Mouse (Mus musculus) heart, embryonic 16.5 days (tissue): ENCODE results near the gene Mgll. TPM values are rescaled to one million over a fixed set of nuclear protein-coding genes. Genes with fewer than 3 reads are reported as not detected.

Source experiments
- ATAC-seq: fragments of 200-750 bp; cut with Nextera tagmentation; replicated peaks from 2 replicates; pipeline ENCODE4 v1.8.0; 2017; ENCODE audit warnings: moderate number of reproducible peaks; ENCODE audit not compliant: insufficient read depth, low FRiP score; ENCODE audit errors: extremely low read depth
- H3K27ac ChIP-seq: fragments of 300-500 bp; sonication (generic); 2 replicates; pipeline ENCODE4 v1.5.1; 2014; ENCODE audit warnings: mild to moderate bottlenecking, low read length, control low read depth, moderate library complexity
- H3K27me3 ChIP-seq: fragments of 300-500 bp; sonication (generic); 2 replicates; pipeline ENCODE4 v1.6.1; 2014; ENCODE audit warnings: low read length, mixed read lengths; ENCODE audit not compliant: control insufficient read depth, insufficient read depth
- H3K36me3 ChIP-seq: fragments of 300-500 bp; sonication (generic); 2 replicates; pipeline ENCODE4 v1.6.1; 2014; ENCODE audit not compliant: control insufficient read depth, insufficient read depth
- H3K4me1 ChIP-seq: fragments of 300-500 bp; sonication (generic); 2 replicates; pipeline ENCODE4 v1.6.1; 2014; ENCODE audit warnings: low read length, mixed read lengths; ENCODE audit not compliant: control insufficient read depth, insufficient read depth
- H3K4me2 ChIP-seq: fragments of 300-500 bp; sonication (generic); 2 replicates; pipeline ENCODE4 v1.6.1; 2014; ENCODE audit warnings: low read depth, mild to moderate bottlenecking, control low read depth, low read length
- H3K4me3 ChIP-seq: fragments of 300-500 bp; sonication (generic); 2 replicates; pipeline ENCODE4 v1.5.1; 2014; ENCODE audit warnings: mild to moderate bottlenecking, control low read depth, low read length
- H3K9ac ChIP-seq: fragments of 300-500 bp; sonication (generic); 2 replicates; pipeline ENCODE4 v1.6.1; 2014; ENCODE audit warnings: low read length, control low read depth
- H3K9me3 ChIP-seq: fragments of 300-500 bp; sonication (generic); replicated peaks from 2 replicates; pipeline ENCODE4 v1.6.1; 2016; ENCODE audit warnings: low read length; ENCODE audit not compliant: control insufficient read depth
- WGBS: fragments of 180-500 bp; shearing (Covaris S2); extraction: QIAGEN DNeasy Blood & Tissue Kit; methylation state at CpG from one replicate; pipeline ENCODE4 v1.1.7; 2014; 5-methylcytosine and 5-hydroxymethylcytosine counted together
- polyA plus RNA-seq: library from polyadenylated mRNA; unstranded; fragments of >200 nt; fragmentation: Nextera tagmentation; extraction: Ambion mirVana; gene quantifications from 2 replicates; pipeline ENCODE4 v1.2.1, GENCODE M21; 2015

The Mgll gene
- polyA plus RNA-seq, 1 experiment from 2014 or later = 54.0 TPM

DNA sequence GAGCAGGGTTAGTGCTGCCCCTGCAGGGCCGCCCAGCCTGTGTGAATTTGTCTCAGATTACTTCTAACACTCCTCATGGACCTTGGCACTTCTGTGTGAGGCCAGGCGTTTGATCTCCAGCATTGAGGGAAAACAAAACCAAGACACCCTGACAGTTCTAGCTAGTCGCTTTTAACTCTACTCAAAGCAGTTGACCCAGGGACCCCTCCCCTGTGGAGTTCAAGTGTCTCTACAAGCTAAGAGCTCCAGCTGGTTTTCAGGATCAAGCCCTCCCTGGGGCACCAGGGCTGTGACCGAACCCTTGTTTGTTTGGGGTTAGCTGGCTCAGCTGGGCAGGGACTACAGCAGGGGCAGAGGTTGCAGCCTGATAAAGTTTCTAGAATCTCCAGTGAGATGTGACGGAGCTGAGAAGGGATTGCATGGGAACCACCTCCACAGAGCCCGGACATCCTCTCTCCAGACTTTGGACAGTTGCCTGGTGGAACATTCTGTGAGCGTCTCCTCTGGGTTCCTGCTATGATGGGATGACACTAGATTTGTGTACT lies 68.0 kb downstream of the Mgll start:
- no peak for ATAC-seq

DNA sequence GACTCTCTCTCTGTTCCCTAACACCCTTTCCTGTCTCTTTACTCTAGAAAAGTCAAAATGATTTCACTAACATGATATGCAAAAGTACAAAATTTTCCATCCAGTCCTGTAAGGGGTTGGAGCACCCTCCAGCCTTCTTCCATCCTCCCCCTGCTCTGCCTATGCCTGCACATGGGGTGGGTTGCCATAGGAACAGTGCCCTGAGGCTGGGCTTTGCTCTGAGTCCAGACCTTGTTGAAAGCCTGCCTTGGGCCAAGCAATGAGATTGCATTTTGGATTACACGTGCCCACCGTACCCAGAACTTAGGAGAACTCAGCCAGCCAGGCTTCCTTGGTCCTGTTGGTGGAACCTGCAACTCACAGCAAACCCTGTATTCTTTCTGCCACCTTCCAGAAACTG lies 69.0 kb downstream of the Mgll start:
- no peak for ATAC-seq
- Histone ChIP-seq H3K9me3 (no peaks in the 10 kb centered on the region), H3K4me3 (no peak overlapping the region), H3K27me3 (no peaks in the 10 kb centered on the region), H3K36me3 (no peaks in the 10 kb centered on the region), H3K4me1 (peaks cover 14% of the 10 kb centered on the region), H3K4me2 (no peak overlapping the region), H3K27ac (no peak overlapping the region), H3K9ac (no peak overlapping the region)
- 61% methylated on average over 2 of the region's 2 CpGs for WGBS

More for the DNA sequence above, 68.0 kb downstream of the Mgll start:
- H3K4me3 ChIP-seq = no peak overlapping the region
- no peaks in the 10 kb centered on the region for H3K36me3 ChIP-seq
- H3K9me3 ChIP-seq = no peaks in the 10 kb centered on the region
- no peak overlapping the region for H3K4me2 ChIP-seq
- 49% methylated on average over 7 of the region's 7 CpGs for WGBS
- H3K27ac ChIP-seq = no peak overlapping the region
- H3K9ac ChIP-seq = no peak overlapping the region
- H3K4me1 ChIP-seq = peaks cover 20% of the 10 kb centered on the region
- H3K27me3 ChIP-seq = no peaks in the 10 kb centered on the region

DNA sequence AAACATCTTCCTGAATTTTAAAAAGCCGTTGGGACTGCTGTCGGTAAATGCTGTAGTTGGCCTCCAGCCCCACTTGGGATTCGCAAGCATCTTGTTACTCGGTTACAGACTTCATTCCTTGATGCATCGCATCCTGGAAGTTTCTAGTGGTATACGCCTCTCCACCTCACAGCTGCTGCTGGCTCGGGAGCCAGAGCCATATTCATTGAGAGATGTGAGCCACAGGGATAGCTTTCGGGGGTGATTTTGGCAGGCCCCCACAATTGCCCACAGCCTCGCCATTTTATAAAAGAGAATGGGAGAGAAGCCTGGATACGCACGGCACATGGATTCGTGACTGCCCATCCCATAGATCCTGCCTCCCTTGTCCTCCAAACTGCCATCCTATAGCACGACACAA lies 69.7 kb downstream of the Mgll start:
- ATAC-seq = no peak
- Histone ChIP-seq H3K27me3 (no peaks in the 10 kb centered on the region), H3K9ac (no peak overlapping the region), H3K27ac (no peak overlapping the region), H3K4me1 (peaks cover 14% of the 10 kb centered on the region), H3K36me3 (no peaks in the 10 kb centered on the region), H3K4me3 (no peak overlapping the region), H3K9me3 (no peaks in the 10 kb centered on the region), H3K4me2 (no peak overlapping the region)
- 81% methylated on average over 13 of the region's 13 CpGs for WGBS

DNA sequence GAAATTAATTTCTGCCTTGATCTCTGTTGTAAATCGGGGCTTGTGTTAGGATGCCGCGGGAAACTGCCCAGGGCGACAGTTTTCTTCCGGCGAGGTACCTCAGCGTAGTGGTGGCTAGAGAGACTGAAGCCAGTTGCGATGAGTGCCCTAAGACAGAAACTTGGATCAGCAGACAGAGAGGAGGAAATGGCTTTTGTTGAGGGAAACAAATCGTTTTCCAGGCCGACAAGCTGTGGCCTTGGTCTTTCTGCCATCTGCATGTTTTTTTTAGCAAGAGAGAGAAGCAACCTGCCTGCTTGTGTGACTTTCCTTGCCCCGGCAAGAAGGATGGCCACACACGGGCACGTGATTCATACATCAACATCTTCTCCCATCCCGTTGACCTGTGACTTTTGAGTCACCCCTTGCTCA lies 70.4 kb downstream of the Mgll start:
- Histone ChIP-seq H3K36me3 (no peaks in the 10 kb centered on the region), H3K9me3 (no peaks in the 10 kb centered on the region), H3K4me1 (peaks cover 14% of the 10 kb centered on the region), H3K27me3 (no peaks in the 10 kb centered on the region), H3K4me2 (no peak overlapping the region), H3K27ac (no peak overlapping the region), H3K9ac (no peak overlapping the region), H3K4me3 (no peak overlapping the region)
- no peak for ATAC-seq
- 70% methylated on average over 14 of the region's 14 CpGs for WGBS

DNA sequence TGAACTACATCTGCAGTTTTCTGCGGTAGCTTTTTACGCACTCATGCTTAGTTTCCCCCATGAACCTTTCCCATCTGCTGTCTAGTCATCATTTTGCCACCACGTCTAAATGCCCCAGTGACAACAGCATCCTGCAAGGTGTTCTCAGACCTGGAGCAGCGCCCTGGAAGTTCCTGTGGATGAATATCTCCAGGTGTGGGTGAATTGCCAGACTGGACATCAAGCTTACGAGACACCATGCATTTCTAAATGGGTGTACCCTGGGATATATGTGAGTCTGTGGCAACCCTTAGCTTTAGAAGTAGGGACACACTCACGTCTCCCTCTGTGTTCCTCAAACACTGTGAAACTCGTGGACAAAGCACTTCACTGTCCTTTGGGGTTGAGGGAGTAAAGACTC lies 76.0 kb downstream of the Mgll start:
- H3K36me3 ChIP-seq = no peaks in the 10 kb centered on the region
- no peak overlapping the region for H3K9ac ChIP-seq
- no peak overlapping the region for H3K4me3 ChIP-seq
- peaks cover 9% of the 10 kb centered on the region for H3K4me1 ChIP-seq
- no peak overlapping the region for H3K4me2 ChIP-seq
- no peak overlapping the region for H3K27ac ChIP-seq
- H3K27me3 ChIP-seq = no peaks in the 10 kb centered on the region
- no peaks in the 10 kb centered on the region for H3K9me3 ChIP-seq
- ATAC-seq = no peak
- 74% methylated on average over 7 of the region's 7 CpGs for WGBS

DNA sequence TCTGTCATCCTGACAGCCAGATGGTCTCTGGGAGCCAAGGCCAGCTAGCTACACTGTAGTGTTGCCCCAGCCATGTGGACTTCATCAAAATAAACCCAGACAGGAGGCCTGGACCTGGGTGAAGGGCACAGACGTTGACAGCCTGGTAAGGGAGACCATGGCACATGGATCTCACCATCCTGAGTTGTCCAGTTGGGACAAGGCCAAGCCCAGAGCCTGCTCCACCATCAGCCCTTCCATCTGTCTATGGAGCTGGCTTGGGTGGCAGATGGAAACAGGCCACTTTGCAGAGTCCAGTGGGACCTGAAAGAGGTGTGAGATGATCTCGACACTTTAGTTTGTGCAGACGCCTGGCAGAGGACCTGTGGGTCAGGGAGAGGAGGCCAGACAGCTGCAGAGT lies 76.5 kb downstream of the Mgll start:
- 14% methylated on average over 3 of the region's 3 CpGs for WGBS
- no peak overlapping the region for H3K4me3 ChIP-seq
- H3K4me1 ChIP-seq = peaks cover 9% of the 10 kb centered on the region
- peak overlapping the region; percentile 9; the same call in 1 of the 2 replicates for H3K27ac ChIP-seq
- no peaks in the 10 kb centered on the region for H3K9me3 ChIP-seq
- H3K27me3 ChIP-seq = no peaks in the 10 kb centered on the region
- H3K4me2 ChIP-seq = no peak overlapping the region
- no peak overlapping the region for H3K9ac ChIP-seq
- ATAC-seq = 0 out of 2 replicates have a peak, but pooled peaks have one; percentile 15
- no peaks in the 10 kb centered on the region for H3K36me3 ChIP-seq

DNA sequence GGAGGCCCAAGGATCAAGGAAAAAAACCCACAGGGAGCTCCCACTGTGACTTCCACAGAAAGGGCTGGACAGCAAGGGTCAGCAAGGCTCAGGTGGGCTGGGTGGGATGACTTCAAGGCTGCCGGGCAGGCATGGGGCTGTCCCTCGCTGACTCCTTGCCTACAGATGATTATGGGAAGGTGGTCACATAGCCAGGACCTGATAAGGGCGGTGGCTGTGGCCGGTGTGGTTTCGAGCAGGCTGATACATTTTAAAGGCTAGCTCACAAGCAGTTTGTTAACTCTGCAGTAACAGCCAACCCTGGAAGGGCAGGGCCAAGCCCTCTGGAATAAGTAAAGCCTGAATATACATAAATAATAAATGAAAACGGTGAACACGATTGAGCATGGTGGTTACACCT lies 78.8 kb downstream of the Mgll start:
- Histone ChIP-seq H3K27ac (no peak overlapping the region), H3K9me3 (no peaks in the 10 kb centered on the region), H3K4me1 (peaks cover 9% of the 10 kb centered on the region), H3K27me3 (no peaks in the 10 kb centered on the region), H3K4me3 (no peak overlapping the region), H3K9ac (no peak overlapping the region), H3K36me3 (no peaks in the 10 kb centered on the region), H3K4me2 (no peak overlapping the region)
- WGBS = 69% methylated on average over 7 of the region's 7 CpGs
- no peak for ATAC-seq

DNA sequence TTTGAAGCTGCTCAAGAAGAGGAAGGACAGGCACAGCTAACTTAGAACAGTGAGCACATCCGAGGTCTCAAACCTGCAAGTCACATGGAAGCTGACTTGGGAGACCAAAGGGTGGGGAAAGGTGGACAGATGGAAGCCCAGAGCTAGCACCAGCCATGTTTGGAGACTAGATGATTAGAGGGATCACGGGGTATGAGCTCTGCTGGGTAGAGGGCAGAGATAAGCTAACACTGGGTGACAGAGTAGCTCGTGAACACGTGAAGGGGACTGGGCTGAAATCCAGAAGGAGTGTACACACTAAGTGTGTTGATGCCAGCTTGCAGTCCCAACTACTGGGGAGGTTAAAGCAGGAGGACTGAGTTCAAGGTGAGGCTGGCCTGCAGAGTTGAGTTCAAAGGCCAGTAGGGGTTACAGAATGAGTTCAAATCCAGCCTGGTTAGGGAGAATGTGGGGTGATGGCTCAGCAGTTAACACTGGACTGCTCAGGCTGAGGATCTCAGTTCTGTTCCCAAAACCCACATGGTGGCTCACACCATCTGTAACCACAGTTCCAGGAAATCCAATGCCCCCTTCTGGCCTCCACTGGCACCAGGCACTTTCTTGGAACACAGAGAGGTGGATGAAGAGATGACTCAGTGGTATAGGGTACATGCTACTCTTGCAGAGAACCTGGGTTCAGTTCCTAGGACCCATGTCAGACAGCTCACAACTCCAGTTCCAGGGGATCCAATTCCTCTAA lies 79.9 kb downstream of the Mgll start:
- no peaks in the 10 kb centered on the region for H3K27me3 ChIP-seq
- H3K4me3 ChIP-seq = no peak overlapping the region
- peak; percentile 56 for ATAC-seq
- H3K4me1 ChIP-seq = peaks cover 9% of the 10 kb centered on the region
- peak overlapping the region; percentile 26 for H3K27ac ChIP-seq
- 45% methylated on average over 4 of the region's 4 CpGs for WGBS
- no peak overlapping the region for H3K9ac ChIP-seq
- no peaks in the 10 kb centered on the region for H3K36me3 ChIP-seq
- H3K9me3 ChIP-seq = no peaks in the 10 kb centered on the region
- H3K4me2 ChIP-seq = no peak overlapping the region

DNA sequence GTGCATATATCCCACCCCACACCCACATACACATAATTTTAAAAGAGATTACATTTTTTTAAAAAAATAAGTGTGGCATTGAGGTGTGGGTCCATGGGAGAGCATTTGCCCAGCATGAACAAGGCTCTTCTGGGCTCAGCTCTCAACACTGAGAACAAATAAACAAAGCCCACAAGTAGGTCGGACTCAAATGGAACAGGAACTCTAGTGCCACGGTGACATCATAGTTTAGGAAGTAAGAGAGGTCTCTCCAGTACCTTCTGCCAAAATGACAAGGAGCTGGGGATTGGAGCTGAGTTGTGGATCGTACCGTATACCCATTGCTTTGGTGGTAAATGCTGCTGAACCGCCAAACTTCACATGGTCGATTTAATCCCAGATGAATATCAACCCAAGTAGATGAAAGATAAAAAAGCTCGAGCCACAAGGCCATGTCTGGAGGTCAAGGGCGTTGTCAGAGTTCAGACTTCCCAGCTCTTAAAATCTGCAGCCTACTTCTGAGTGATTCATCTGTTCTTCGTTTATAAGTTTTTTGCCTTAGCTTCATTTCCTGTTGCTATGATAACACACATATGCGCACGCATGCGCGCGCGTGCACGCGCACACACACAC lies 80.9 kb downstream of the Mgll start:
- H3K27me3 ChIP-seq = no peaks in the 10 kb centered on the region
- H3K4me3 ChIP-seq = no peak overlapping the region
- H3K27ac ChIP-seq = no peak overlapping the region
- no peak for ATAC-seq
- WGBS = 80% methylated on average over 17 of the region's 17 CpGs
- H3K9ac ChIP-seq = no peak overlapping the region
- no peak overlapping the region for H3K4me2 ChIP-seq
- no peaks in the 10 kb centered on the region for H3K9me3 ChIP-seq
- H3K4me1 ChIP-seq = peaks cover 13% of the 10 kb centered on the region
- no peaks in the 10 kb centered on the region for H3K36me3 ChIP-seq
